Comparison of ENCODE assay signal across 19 mouse cellular contexts in genomic region chr11:118084266-118084665, GRCm38 (mm10). TPM values are rescaled to one million over a fixed set of nuclear protein-coding genes. Genes with fewer than 3 reads are reported as not detected.
DNase-seq lines count a peak whose midpoint lies in the region; ATAC-seq lines count a peak whose summit lies in the region.
"Had no signal": no experiment of that assay in that cellular context is flagged by ENCODE, and none has a peak within 500 bp of the region (broad histone marks: within the 10 kb centered on the region; RNA-seq: fewer than 3 reads in every experiment).

No protein-coding gene starts in this region.

- H3K36me3 ChIP-seq in heart, embryonic 10.5 days: no peaks in the 10 kb centered on the region
- H3K36me3 ChIP-seq in heart, embryonic 11.5 days (ENCODE audit: control insufficient read depth, insufficient read depth, low read length): no peaks in the 10 kb centered on the region
- H3K36me3 ChIP-seq: embryonic facial prominence, embryonic 10.5 days; embryonic facial prominence, embryonic 13.5 days; forebrain, embryonic 12.5 days; forebrain, embryonic 15.5 days; heart, embryonic 12.5 days; heart, embryonic 15.5 days; hindbrain, embryonic 10.5 days; hindbrain, embryonic 13.5 days had no signal

- no peak for ATAC-seq in heart, embryonic 11.5 days (replicated peaks; ENCODE audit: insufficient number of reproducible peaks, low FRiP score, low TSS enrichment)
- ATAC-seq: activated CD4-positive, CD25-positive, alpha-beta regulatory T cell, adult 4 months; forebrain, embryonic 15.5 days; hindbrain, embryonic 16.5 days had no signal

- DNase-seq in heart, embryonic 10.5 days (ENCODE audit: low spot score): no peak
- peak; percentile 47 for DNase-seq in thymus, postnatal 0 days (ENCODE audit: low spot score)
- no peak for DNase-seq in thymus, postnatal 36 days
- peak; percentile 42 for DNase-seq in thymus, postnatal 4 days
- DNase-seq in kidney, adult 11 months: no peak
- DNase-seq: adrenal gland, adult 8-10 months had no signal

- H3K27ac ChIP-seq in heart, embryonic 10.5 days: peak overlapping the region; percentile 60; the same call in 1 of the 2 replicates
- H3K27ac ChIP-seq in heart, embryonic 11.5 days (ENCODE audit: low read depth, low read length): no peak overlapping the region
- H3K27ac ChIP-seq: embryonic facial prominence, embryonic 10.5 days; embryonic facial prominence, embryonic 13.5 days; forebrain, embryonic 12.5 days; forebrain, embryonic 15.5 days; heart, adult 2 months; heart, embryonic 15.5 days; hindbrain, embryonic 10.5 days; hindbrain, embryonic 13.5 days had no signal

- H3K4me2 ChIP-seq in heart, embryonic 11.5 days: no peak overlapping the region
- H3K4me2 ChIP-seq: embryonic facial prominence, embryonic 13.5 days; forebrain, embryonic 12.5 days; forebrain, embryonic 15.5 days; heart, embryonic 12.5 days; heart, embryonic 15.5 days; hindbrain, embryonic 13.5 days had no signal

- peaks cover 58% of the 10 kb centered on the region for H3K27me3 ChIP-seq in heart, embryonic 10.5 days (ENCODE audit: insufficient read depth, poor library complexity, severe bottlenecking)
- peaks cover 2% of the 10 kb centered on the region for H3K27me3 ChIP-seq in heart, embryonic 11.5 days (ENCODE audit: control insufficient read depth, insufficient read depth, low read length)
- H3K27me3 ChIP-seq: embryonic facial prominence, embryonic 13.5 days; forebrain, embryonic 12.5 days; forebrain, embryonic 15.5 days; hindbrain, embryonic 13.5 days had no signal

- 80% methylated on average over 3 of the region's 3 CpGs for WGBS in heart, embryonic 10.5 days
- 65% methylated on average over 3 of the region's 3 CpGs for WGBS in heart, embryonic 11.5 days (ENCODE audit: insufficient replicate concordance)

- H3K9me3 ChIP-seq in heart, embryonic 10.5 days: no peaks in the 10 kb centered on the region
- H3K9me3 ChIP-seq in heart, embryonic 11.5 days (replicated peaks; ENCODE audit: control insufficient read depth, low read length): no peaks in the 10 kb centered on the region
- H3K9me3 ChIP-seq: embryonic facial prominence, embryonic 10.5 days; embryonic facial prominence, embryonic 13.5 days; forebrain, embryonic 12.5 days; forebrain, embryonic 15.5 days; heart, embryonic 12.5 days; heart, embryonic 15.5 days; hindbrain, embryonic 13.5 days had no signal

- H3K4me3 ChIP-seq in heart, embryonic 10.5 days: no peak overlapping the region
- H3K4me3 ChIP-seq in heart, embryonic 11.5 days (ENCODE audit: low read depth, low read length): no peak overlapping the region
- H3K4me3 ChIP-seq: embryonic facial prominence, embryonic 10.5 days; embryonic facial prominence, embryonic 13.5 days; erythroblast, embryonic 14.5 days; forebrain, embryonic 12.5 days; forebrain, embryonic 15.5 days; heart, adult 2 months; heart, embryonic 12.5 days; heart, embryonic 15.5 days; hindbrain, embryonic 10.5 days; hindbrain, embryonic 13.5 days had no signal

- no peak overlapping the region for H3K9ac ChIP-seq in heart, embryonic 11.5 days (ENCODE audit: low read depth, low read length)
- H3K9ac ChIP-seq: forebrain, embryonic 12.5 days; forebrain, embryonic 15.5 days; heart, embryonic 12.5 days; heart, embryonic 15.5 days; hindbrain, embryonic 13.5 days had no signal

- H3K4me1 ChIP-seq in heart, embryonic 10.5 days: peaks cover 14% of the 10 kb centered on the region
- peaks cover 4% of the 10 kb centered on the region for H3K4me1 ChIP-seq in heart, embryonic 11.5 days (ENCODE audit: control insufficient read depth, insufficient read depth, low read length)
- H3K4me1 ChIP-seq: forebrain, embryonic 12.5 days; forebrain, embryonic 15.5 days; hindbrain, embryonic 13.5 days had no signal

RNA-seq across cellular contexts. Expression of gene Dnah17, which starts 46.2 kb away (rescaled TPM):
- 0.12 and 0.14 TPM in 2 replicates for polyA plus RNA-seq in heart, embryonic 10.5 days (2016; fragmentation: Nextera tagmentation; extraction: Ambion mirVana)
- polyA plus RNA-seq in heart, embryonic 11.5 days (2014; fragmentation: Nextera tagmentation; extraction: Ambion mirVana): 0.04 and 0.20 TPM in 2 replicates
- 0.63 and 0.88 TPM in 2 replicates for polyA plus RNA-seq in thymus, postnatal 0 days (2015; fragmentation: Nextera tagmentation; extraction: Ambion mirVana)
- polyA plus RNA-seq: erythroblast, embryonic 14.5 days had no signal

Comparison
In these comparisons a context has a peak if more than half of its experiments do, and no peak if none do; other contexts are left out.
1. DNase-seq: peak in thymus, postnatal 0 days (single experiment) and thymus, postnatal 4 days (single experiment); none in heart, embryonic 10.5 days (single experiment), thymus, postnatal 36 days (0 of 2) and kidney, adult 11 months (single experiment).